Mouse (Mus musculus): ENCODE measurements around the gene Klhl42.

Gene Klhl42

DNA sequence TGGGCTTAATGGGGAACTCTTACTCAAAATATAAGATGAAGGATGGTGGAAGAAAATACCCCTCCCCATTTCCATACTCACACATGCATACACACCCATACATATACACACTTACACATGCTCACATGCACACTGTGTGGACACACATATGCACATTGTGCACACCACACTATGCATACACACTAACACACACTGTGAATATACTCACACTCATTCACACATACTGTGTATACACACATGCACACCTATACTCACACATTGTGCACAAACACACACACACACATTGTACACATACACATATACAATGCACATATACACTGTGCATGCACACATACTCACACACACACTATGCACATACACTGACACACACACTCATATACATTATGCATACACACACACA is 60.7 kb downstream of the Klhl42 start:
- no peak for DNase-seq (ENCODE audit: low spot score)

DNA sequence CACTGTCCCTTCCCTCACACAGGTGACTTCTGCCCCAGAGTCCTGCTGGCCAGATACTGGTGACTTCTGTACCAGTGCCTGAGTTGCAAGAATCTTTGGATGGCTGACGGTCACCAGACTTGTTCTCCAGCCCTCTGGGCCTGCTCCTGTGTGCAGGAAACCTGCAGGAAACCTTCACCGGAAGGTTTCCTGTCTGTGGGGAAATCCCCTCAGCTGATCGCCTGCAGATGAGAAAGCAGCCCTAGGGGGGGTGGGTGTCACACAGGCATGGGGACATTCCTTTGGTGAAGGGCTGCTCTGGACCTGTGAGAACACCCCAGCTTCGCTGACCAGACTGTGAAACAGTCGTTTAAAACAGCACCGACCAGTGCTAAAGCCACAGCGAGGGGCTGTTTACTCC is 63.9 kb downstream of the Klhl42 start:
- no peak for DNase-seq (ENCODE audit: low spot score)

DNA sequence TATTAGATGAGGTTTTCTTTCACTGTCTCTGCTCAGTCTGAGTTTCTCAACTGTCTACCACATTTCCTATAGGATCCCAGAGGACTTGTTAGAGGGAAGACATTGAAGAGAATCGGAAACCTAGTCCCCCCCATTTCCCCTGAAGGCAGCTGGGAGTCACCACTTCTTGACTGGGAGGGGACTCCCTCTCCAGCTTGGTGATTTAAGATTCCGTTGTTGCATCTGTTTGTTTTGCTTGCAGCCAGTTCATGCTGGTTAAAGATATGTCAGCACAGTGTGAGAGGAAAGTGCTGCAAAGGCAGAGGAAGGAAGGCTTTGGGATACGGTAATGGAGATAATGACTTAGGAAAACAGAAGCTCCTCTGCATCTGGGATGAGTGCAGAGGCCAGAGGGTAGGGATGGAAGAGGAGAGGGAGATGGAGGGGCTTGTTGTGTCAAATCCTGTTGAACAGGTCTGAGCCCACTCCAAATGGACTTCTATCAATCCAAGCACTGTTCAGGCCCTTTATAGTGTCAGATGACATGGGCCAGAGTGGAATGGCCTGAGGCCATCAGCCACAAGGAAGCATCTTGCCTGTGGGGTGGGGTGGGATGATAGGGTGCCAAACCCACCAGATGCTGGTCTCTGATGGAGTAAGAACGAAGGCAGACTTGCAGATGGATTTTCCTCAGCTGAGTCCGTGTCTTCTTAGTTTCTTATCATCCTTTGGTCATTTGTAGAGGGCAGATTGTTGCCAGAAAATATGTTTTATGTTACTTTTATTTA is 70.8 kb downstream of the Klhl42 start:
- DNase-seq (ENCODE audit: low spot score) = no peak

Data from lung, postnatal 25 days (tissue).